Mouse (Mus musculus): ENCODE results near the gene Olfr303. TPM values are rescaled to one million over a fixed set of nuclear protein-coding genes. Genes with fewer than 3 reads are reported as not detected.

Gene Olfr303
- total RNA-seq (2012; rRNA removed) (not detected in 2 replicates), total RNA-seq (2014; rRNA removed) (not detected in 2 replicates), polyA plus RNA-seq (2012; ENCODE audit: insufficient read length, low read depth) (not detected in 2 replicates)

DNA sequence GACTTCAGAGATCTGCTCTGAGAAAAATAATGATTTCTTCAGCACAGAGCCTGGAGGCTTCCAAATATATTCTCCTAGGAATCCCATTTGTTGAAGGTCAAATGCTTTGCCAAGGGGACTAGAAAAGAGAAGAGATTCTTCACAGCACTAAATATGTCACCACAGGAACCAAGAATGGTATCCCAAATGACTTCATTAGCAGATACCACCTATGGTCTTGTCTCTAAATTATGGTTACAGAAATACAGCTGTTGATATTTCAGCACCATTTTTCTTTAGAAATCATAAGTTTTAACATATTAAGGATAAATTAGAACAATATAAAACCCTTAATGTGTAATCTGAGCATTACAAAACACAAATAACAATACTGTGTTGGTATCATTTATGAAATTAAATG, at the start of gene Olfr303:
TSS of gene Olfr303 (minus strand) at position 101 of the 400 bp plus-strand sequence.
- H3K9ac ChIP-seq (ENCODE audit: insufficient read depth, low read depth): no peak within 1 kb of the TSS
- no peak for TF ChIP-seq ELF1 (IDR thresholded peaks at IDR 0.05; ENCODE audit: low read depth, low read length)
- no peak for TF ChIP-seq TCF12 (IDR thresholded peaks at IDR 0.05; ENCODE audit: low read depth, low read length)
- TF ChIP-seq UBTF (IDR thresholded peaks at IDR 0.05; ENCODE audit: low read depth, low read length): no peak
- TF ChIP-seq BHLHE40 (IDR thresholded peaks at IDR 0.05; ENCODE audit: low read depth, low read length): no peak
- no peak for TF ChIP-seq POLR2AphosphoS2 (IDR thresholded peaks at IDR 0.05; ENCODE audit: low read depth, low read length)
- no peak for TF ChIP-seq MAZ (IDR thresholded peaks at IDR 0.05; ENCODE audit: low read depth, low read length)
- no peak for TF ChIP-seq ZMIZ1 (IDR thresholded peaks at IDR 0.05; ENCODE audit: low read depth, low read length)
- TF ChIP-seq MYC (IDR thresholded peaks at IDR 0.05; ENCODE audit: low read depth, low read length): no peak
- TF ChIP-seq ZC3H11A (IDR thresholded peaks at IDR 0.05; ENCODE audit: low read depth, low read length): no peak
- TF ChIP-seq HCFC1 (IDR thresholded peaks at IDR 0.05; ENCODE audit: low read depth, low read length): no peak
- TF ChIP-seq MXI1 (IDR thresholded peaks at IDR 0.05; ENCODE audit: low read depth, low read length): no peak
- TF ChIP-seq USF2 (conservative IDR thresholded peaks at IDR 0.05; ENCODE audit: low read depth, low read length): no peak
- no peak for DNase-seq (ENCODE audit: extremely low read depth)
- no peaks in the 10 kb centered on the region for H3K27me3 ChIP-seq (replicated peaks)
- H3K9me3 ChIP-seq (replicated peaks; ENCODE audit: low read length): peaks cover 18% of the 10 kb centered on the region
- in situ Hi-C loops (cut with MboI; ENCODE audit: low pct_ligation_motif_present, low pct_unique_long_range_greater_than_20kb, low sequenced_read_pairs) (no loop called here), dilution Hi-C loops (cut with MboI; ENCODE audit: extremely low pct_ligation_motif_present, extremely low pct_unique_long_range_greater_than_20kb, low sequenced_read_pairs) (no loop called here)
- H3K36me3 ChIP-seq (replicated peaks in 1 of 2; ENCODE audit: control insufficient read depth in 1 of 2, insufficient read depth in 1 of 2, low read length in 1 of 2): no peaks in the 10 kb centered on the region
- no peaks in the 10 kb centered on the region for H3K79me2 ChIP-seq (replicated peaks; ENCODE audit: control insufficient read depth, extremely low read depth, insufficient read depth, poor library complexity, severe bottlenecking)
- no peaks in the 10 kb centered on the region for H3K4me1 ChIP-seq (ENCODE audit: control insufficient read depth in 1 of 2, insufficient read depth in 2 of 2)
- no peak within 1 kb of the TSS for H3K27ac ChIP-seq (ENCODE audit: insufficient read depth, low read depth)
- no peak within 1 kb of the TSS for H3K4me3 ChIP-seq (replicated peaks in 1 of 3; ENCODE audit: low read depth in 2 of 3, low read length in 2 of 3, poor library complexity in 1 of 3)
- no peak within 1 kb of the TSS for H3K4me2 ChIP-seq (ENCODE audit: insufficient read depth, low read depth, poor library complexity, severe bottlenecking)

DNA sequence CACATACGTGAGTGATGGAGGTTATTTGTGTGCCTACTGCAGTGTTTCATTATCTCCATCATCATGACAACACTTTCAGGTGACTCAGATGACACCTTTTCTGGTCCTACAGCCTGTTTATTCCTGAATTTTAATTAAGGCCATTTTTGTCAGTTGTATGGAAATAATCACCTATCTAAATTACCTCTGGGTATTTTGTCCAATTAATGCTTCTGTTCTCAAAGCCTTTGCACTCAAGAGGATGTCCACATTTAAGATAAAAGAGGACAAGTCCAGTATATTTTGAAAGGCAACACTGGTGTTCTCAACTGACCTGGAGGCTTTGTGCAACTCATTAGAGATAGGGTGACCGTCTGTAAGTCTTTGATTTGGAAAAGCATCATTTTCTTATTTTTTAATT, 6.0 kb upstream of the Olfr303 start, which contains the start of gene Olfr301:
TSS of gene Olfr301 (plus strand) at position 301 of the 400 bp plus-strand sequence.
- no peaks in the 10 kb centered on the region for H3K36me3 ChIP-seq (replicated peaks in 1 of 2; ENCODE audit: control insufficient read depth in 1 of 2, insufficient read depth in 1 of 2, low read length in 1 of 2)
- dilution Hi-C loops (cut with MboI; ENCODE audit: extremely low pct_ligation_motif_present, extremely low pct_unique_long_range_greater_than_20kb, low sequenced_read_pairs) (no loop called here), in situ Hi-C loops (cut with MboI; ENCODE audit: low pct_ligation_motif_present, low pct_unique_long_range_greater_than_20kb, low sequenced_read_pairs) (no loop called here)
- H3K4me3 ChIP-seq (replicated peaks in 1 of 3; ENCODE audit: low read depth in 2 of 3, low read length in 2 of 3, poor library complexity in 1 of 3): no peak within 1 kb of the TSS
- H3K27me3 ChIP-seq (replicated peaks): no peaks in the 10 kb centered on the region
- H3K27ac ChIP-seq (ENCODE audit: insufficient read depth, low read depth): no peak within 1 kb of the TSS
- H3K9ac ChIP-seq (ENCODE audit: insufficient read depth, low read depth): no peak within 1 kb of the TSS
- H3K4me2 ChIP-seq (ENCODE audit: insufficient read depth, low read depth, poor library complexity, severe bottlenecking): no peak within 1 kb of the TSS
- no peaks in the 10 kb centered on the region for H3K4me1 ChIP-seq (ENCODE audit: control insufficient read depth in 1 of 2, insufficient read depth in 2 of 2)
- peaks cover 6% of the 10 kb centered on the region for H3K9me3 ChIP-seq (replicated peaks; ENCODE audit: low read length)
- no peak for TF ChIP-seq KAT2A (IDR thresholded peaks at IDR 0.05; ENCODE audit: insufficient replicate concordance, low read length)
- TF ChIP-seq MYC (IDR thresholded peaks at IDR 0.05; ENCODE audit: low read depth, low read length): no peak
- no peak for TF ChIP-seq ZMIZ1 (IDR thresholded peaks at IDR 0.05; ENCODE audit: low read depth, low read length)
- no peak for TF ChIP-seq ZC3H11A (IDR thresholded peaks at IDR 0.05; ENCODE audit: low read depth, low read length)
- TF ChIP-seq MAX (IDR thresholded peaks at IDR 0.05; ENCODE audit: low read length): no peak
- no peak for TF ChIP-seq BHLHE40 (IDR thresholded peaks at IDR 0.05; ENCODE audit: low read depth, low read length)
- no peak for TF ChIP-seq JUND (conservative IDR thresholded peaks at IDR 0.05; ENCODE audit: low read depth, low read length)
- no peak for TF ChIP-seq SMC3 (IDR thresholded peaks at IDR 0.05; ENCODE audit: low read depth, low read length)
- no peak for DNase-seq (ENCODE audit: extremely low read depth)
- H3K79me2 ChIP-seq (replicated peaks; ENCODE audit: control insufficient read depth, extremely low read depth, insufficient read depth, poor library complexity, severe bottlenecking): no peaks in the 10 kb centered on the region
